Mouse (Mus musculus) heart, embryonic 16.5 days (tissue): ENCODE results near the gene Gm3880. TPM values are rescaled to one million over a fixed set of nuclear protein-coding genes. Genes with fewer than 3 reads are reported as not detected.
"Not testable (repeated sequence)": the region's sequence is repeated elsewhere in the genome, so short reads cannot be mapped to it uniquely, and the experiment has no call there.

Experiments used
- ATAC-seq: fragments of 200-750 bp; cut with Nextera tagmentation; replicated peaks from 2 replicates; pipeline ENCODE4 v1.8.0; 2017; ENCODE audit warnings: moderate number of reproducible peaks; ENCODE audit not compliant: insufficient read depth, low FRiP score; ENCODE audit errors: extremely low read depth
- H3K27ac ChIP-seq: fragments of 300-500 bp; sonication (generic); 2 replicates; pipeline ENCODE4 v1.5.1; 2014; ENCODE audit warnings: mild to moderate bottlenecking, low read length, control low read depth, moderate library complexity
- H3K27me3 ChIP-seq: fragments of 300-500 bp; sonication (generic); 2 replicates; pipeline ENCODE4 v1.6.1; 2014; ENCODE audit warnings: low read length, mixed read lengths; ENCODE audit not compliant: control insufficient read depth, insufficient read depth
- H3K36me3 ChIP-seq: fragments of 300-500 bp; sonication (generic); 2 replicates; pipeline ENCODE4 v1.6.1; 2014; ENCODE audit not compliant: control insufficient read depth, insufficient read depth
- H3K4me1 ChIP-seq: fragments of 300-500 bp; sonication (generic); 2 replicates; pipeline ENCODE4 v1.6.1; 2014; ENCODE audit warnings: low read length, mixed read lengths; ENCODE audit not compliant: control insufficient read depth, insufficient read depth
- H3K4me2 ChIP-seq: fragments of 300-500 bp; sonication (generic); 2 replicates; pipeline ENCODE4 v1.6.1; 2014; ENCODE audit warnings: low read depth, mild to moderate bottlenecking, control low read depth, low read length
- H3K4me3 ChIP-seq: fragments of 300-500 bp; sonication (generic); 2 replicates; pipeline ENCODE4 v1.5.1; 2014; ENCODE audit warnings: mild to moderate bottlenecking, control low read depth, low read length
- H3K9ac ChIP-seq: fragments of 300-500 bp; sonication (generic); 2 replicates; pipeline ENCODE4 v1.6.1; 2014; ENCODE audit warnings: low read length, control low read depth
- H3K9me3 ChIP-seq: fragments of 300-500 bp; sonication (generic); replicated peaks from 2 replicates; pipeline ENCODE4 v1.6.1; 2016; ENCODE audit warnings: low read length; ENCODE audit not compliant: control insufficient read depth
- WGBS: fragments of 180-500 bp; shearing (Covaris S2); extraction: QIAGEN DNeasy Blood & Tissue Kit; methylation state at CpG from one replicate; pipeline ENCODE4 v1.1.7; 2014; 5-methylcytosine and 5-hydroxymethylcytosine counted together
- polyA plus RNA-seq: library from polyadenylated mRNA; unstranded; fragments of >200 nt; fragmentation: Nextera tagmentation; extraction: Ambion mirVana; gene quantifications from 2 replicates; pipeline ENCODE4 v1.2.1, GENCODE M21; 2015

The Gm3880 gene
- not detected in 2 replicates for polyA plus RNA-seq

DNA sequence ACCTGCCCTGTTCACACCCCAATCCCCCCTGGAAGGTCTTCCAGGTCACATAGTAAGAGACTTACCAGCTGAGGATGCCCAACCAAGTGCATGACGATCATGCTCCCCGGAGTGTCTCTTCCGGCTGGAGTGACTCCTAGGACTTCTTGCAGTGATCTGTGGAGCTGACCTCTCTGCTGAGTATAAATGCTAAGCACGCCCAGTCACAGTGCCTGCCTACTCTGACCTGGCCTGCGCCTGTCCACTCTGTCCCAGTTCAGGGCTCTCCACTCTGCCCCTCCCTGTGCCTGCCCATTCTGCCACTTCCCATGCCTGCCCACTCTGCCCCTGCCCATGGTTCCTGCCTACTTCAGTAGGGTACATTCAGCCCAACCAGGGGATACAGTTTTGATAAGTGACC is at the start of gene Gm3880:
TSS of gene Gm3880 (minus strand) at position 101 of the 400 bp plus-strand sequence.
- not testable (repeated sequence) for ATAC-seq, H3K4me1 ChIP-seq, H3K36me3 ChIP-seq, H3K9ac ChIP-seq, H3K9me3 ChIP-seq, H3K4me2 ChIP-seq, H3K27me3 ChIP-seq, H3K4me3 ChIP-seq, H3K27ac ChIP-seq
- WGBS = 79% methylated on average over 5 of the region's 5 CpGs

DNA sequence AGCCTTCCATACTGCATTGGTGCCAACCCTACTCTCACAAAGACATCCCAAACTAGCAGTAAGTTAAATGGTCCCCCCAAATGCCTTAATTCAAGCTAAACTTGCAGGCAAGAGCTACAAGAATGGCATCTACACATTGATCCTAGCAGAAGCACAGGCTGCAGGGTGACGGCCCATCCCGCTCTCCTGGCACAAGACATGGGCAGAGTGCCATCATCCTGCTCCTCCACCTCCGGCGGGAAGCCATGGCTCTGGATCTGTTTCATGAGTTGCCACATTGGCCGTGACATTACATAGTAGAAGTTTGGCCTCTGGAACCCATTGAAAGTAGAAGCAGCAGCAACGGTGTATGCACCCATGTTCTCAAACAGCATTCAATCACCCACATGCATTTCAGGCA is 37.5 kb upstream of the Gm3880 start:
- H3K36me3 ChIP-seq, H3K9me3 ChIP-seq, ATAC-seq, H3K4me2 ChIP-seq, H3K4me3 ChIP-seq, H3K27ac ChIP-seq, H3K9ac ChIP-seq, H3K27me3 ChIP-seq, H3K4me1 ChIP-seq: not testable (repeated sequence)
- 90% methylated on average over 6 of the region's 6 CpGs for WGBS

GRCm38 (mm10) chrX:102707535-102707934 is 20.8 kb upstream of the Gm3880 start, which contains the start of the genes Gm9112 and Dmrtc1b:
Gene Gm9112, minus strand, starts transcription at chrX:102707635.
Gene Dmrtc1b, plus strand, starts transcription at chrX:102707865.
- not testable (repeated sequence) for ATAC-seq, H3K9me3 ChIP-seq, H3K4me2 ChIP-seq, H3K27ac ChIP-seq, H3K9ac ChIP-seq, H3K27me3 ChIP-seq, H3K36me3 ChIP-seq, H3K4me3 ChIP-seq, H3K4me1 ChIP-seq
- WGBS = 72% methylated on average over 7 of the region's 10 CpGs

DNA sequence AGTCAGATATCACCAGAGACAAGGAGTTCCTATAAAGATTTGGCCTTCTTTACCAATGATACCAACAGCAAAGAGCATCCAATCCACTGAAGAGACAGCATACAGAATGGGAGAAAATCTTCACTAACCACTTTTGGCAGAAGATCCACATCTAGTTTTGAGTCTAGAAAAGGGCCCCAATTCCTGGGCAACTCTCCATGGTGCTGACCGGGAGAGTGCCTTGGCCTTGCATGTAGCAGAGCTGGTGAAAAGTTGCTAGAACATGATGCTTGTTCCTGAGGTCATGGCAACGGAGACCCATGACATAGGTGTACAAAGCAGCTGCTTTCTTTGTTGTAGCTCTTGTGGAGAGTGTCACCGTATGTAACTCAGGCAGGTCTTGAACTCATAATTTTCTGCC is 13.9 kb upstream of the Gm3880 start:
- ATAC-seq, H3K27me3 ChIP-seq: not testable (repeated sequence)
- 65% methylated on average over 3 of the region's 3 CpGs for WGBS

DNA sequence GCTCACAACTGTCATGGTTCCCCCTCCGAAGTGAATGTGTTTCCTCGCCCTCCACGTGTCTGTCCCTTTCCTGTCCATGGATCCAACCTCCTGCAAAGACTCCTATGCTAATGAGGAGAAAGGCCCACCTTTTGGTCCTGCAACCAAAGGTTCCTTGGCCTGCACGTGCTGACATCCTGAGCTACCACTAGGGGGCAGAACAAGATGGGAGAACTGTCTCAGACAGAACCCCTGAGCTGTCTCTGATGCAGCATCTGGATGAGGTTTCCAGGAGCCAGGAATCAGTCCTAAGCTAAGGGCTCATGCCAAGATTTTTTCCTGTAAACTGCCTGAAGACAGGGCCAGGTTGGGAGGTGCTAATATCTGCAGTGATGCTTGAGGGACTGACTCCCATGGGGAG is 2.5 kb upstream of the Gm3880 start:
- H3K4me1 ChIP-seq, H3K27ac ChIP-seq, ATAC-seq, H3K9me3 ChIP-seq, H3K4me3 ChIP-seq, H3K36me3 ChIP-seq, H3K9ac ChIP-seq, H3K27me3 ChIP-seq, H3K4me2 ChIP-seq: not testable (repeated sequence)
- 18% methylated on average over 4 of the region's 4 CpGs for WGBS

More for the DNA sequence above, 13.9 kb upstream of the Gm3880 start:
- H3K36me3 ChIP-seq, H3K4me1 ChIP-seq, H3K4me2 ChIP-seq, H3K27ac ChIP-seq, H3K4me3 ChIP-seq, H3K9ac ChIP-seq, H3K9me3 ChIP-seq: not testable (repeated sequence)

GRCm38 (mm10) chrX:102684706-102685105 is 2.1 kb downstream of the Gm3880 start:
- H3K4me3 ChIP-seq, H3K4me1 ChIP-seq, ATAC-seq, H3K27me3 ChIP-seq, H3K9me3 ChIP-seq, H3K4me2 ChIP-seq, H3K36me3 ChIP-seq, H3K9ac ChIP-seq, H3K27ac ChIP-seq: not testable (repeated sequence)
- 35% methylated on average over 3 of the region's 3 CpGs for WGBS

DNA sequence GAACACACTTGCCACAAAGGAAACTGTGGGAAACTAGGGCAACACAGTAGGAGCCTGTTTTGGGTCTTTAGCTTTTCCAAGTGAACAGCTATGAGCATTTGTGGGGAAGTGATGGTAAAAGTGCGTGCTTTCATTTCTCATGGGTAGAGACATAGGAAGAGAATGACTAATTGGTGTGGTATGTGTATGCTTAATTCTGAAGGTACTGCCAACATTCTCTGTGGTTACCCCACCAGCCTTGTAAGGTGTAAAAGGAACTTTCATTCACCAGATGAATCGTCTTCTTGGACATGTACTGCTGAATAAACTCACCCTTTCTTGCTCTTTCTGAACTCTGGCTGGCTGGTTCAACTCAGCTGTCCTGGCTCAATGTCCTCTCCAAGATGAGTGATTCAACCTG is 20.1 kb downstream of the Gm3880 start:
- Histone ChIP-seq H3K4me3 (no peak overlapping the region), H3K27me3 (no peaks in the 10 kb centered on the region), H3K4me1 (no peaks in the 10 kb centered on the region), H3K36me3 (no peaks in the 10 kb centered on the region), H3K9ac (no peak overlapping the region), H3K9me3 (no peaks in the 10 kb centered on the region), H3K27ac (no peak overlapping the region), H3K4me2 (no peak overlapping the region)
- no peak for ATAC-seq
- 65% methylated on average over 2 of the region's 2 CpGs for WGBS

GRCm38 (mm10) chrX:102660712-102661111 is 26.1 kb downstream of the Gm3880 start:
- no peak for ATAC-seq
- H3K9me3 ChIP-seq = no peaks in the 10 kb centered on the region
- H3K4me1 ChIP-seq = no peaks in the 10 kb centered on the region
- no peak overlapping the region for H3K27ac ChIP-seq
- no peaks in the 10 kb centered on the region for H3K27me3 ChIP-seq
- H3K9ac ChIP-seq = no peak overlapping the region
- H3K4me3 ChIP-seq = no peak overlapping the region
- no peaks in the 10 kb centered on the region for H3K36me3 ChIP-seq
- H3K4me2 ChIP-seq = no peak overlapping the region
- 17% methylated on average over 3 of the region's 3 CpGs for WGBS

GRCm38 (mm10) chrX:102645691-102646090 is 41.1 kb downstream of the Gm3880 start:
- peaks cover 8% of the 10 kb centered on the region for H3K27me3 ChIP-seq
- no peak overlapping the region for H3K4me3 ChIP-seq
- H3K27ac ChIP-seq = no peak overlapping the region
- 72% methylated on average over 1 of the region's 1 CpGs for WGBS
- no peaks in the 10 kb centered on the region for H3K36me3 ChIP-seq
- no peak overlapping the region for H3K9ac ChIP-seq
- no peak for ATAC-seq
- no peaks in the 10 kb centered on the region for H3K9me3 ChIP-seq
- no peaks in the 10 kb centered on the region for H3K4me1 ChIP-seq
- no peak overlapping the region for H3K4me2 ChIP-seq
